8 mouse cellular contexts compared by ENCODE assay signal in genomic region chr7:83878676-83879448, GRCm38 (mm10). TPM values are rescaled to one million over a fixed set of nuclear protein-coding genes. Genes with fewer than 3 reads are reported as not detected.
DNase-seq lines count a peak whose midpoint lies in the region; ATAC-seq and TF ChIP-seq lines count a peak whose summit lies in the region.

No protein-coding gene starts in this region.

- TF ChIP-seq POLR2A in brain, embryonic 14.5 days (IDR thresholded peaks at IDR 0.05; ENCODE audit: borderline replicate concordance, extremely low read depth, insufficient read depth, insufficient read length, poor library complexity, severe bottlenecking): no peak

- H3K4me3 ChIP-seq in liver, embryonic 13.5 days (replicated peaks): 0 out of 2 replicates have a peak overlapping the region, but pooled peaks have one; percentile 2
- H3K4me3 ChIP-seq in hindbrain, embryonic 15.5 days: no peak overlapping the region
- H3K4me3 ChIP-seq in midbrain, embryonic 14.5 days (replicated peaks; ENCODE audit: low read depth, low read length): no peak overlapping the region

- H3K9me3 ChIP-seq in liver, embryonic 13.5 days (replicated peaks): no peaks in the 10 kb centered on the region
- no peaks in the 10 kb centered on the region for H3K9me3 ChIP-seq in hindbrain, embryonic 15.5 days
- H3K9me3 ChIP-seq in midbrain, embryonic 14.5 days (ENCODE audit: control insufficient read depth, low read length): no peaks in the 10 kb centered on the region

- no peak for ATAC-seq in liver, embryonic 13.5 days (ENCODE audit: low read depth)
- no peak for ATAC-seq in hindbrain, embryonic 15.5 days (ENCODE audit: low FRiP score, low read depth)
- no peak for ATAC-seq in midbrain, embryonic 14.5 days (ENCODE audit: low FRiP score, low TSS enrichment)

- peak overlapping the region; percentile 26 for H3K9ac ChIP-seq in liver, embryonic 13.5 days
- no peak overlapping the region for H3K9ac ChIP-seq in hindbrain, embryonic 15.5 days
- peak overlapping the region; percentile 10; the same call in 1 of the 2 replicates for H3K9ac ChIP-seq in midbrain, embryonic 14.5 days (replicated peaks; ENCODE audit: low read length)

- peak overlapping the region; percentile 4; the same call in 1 of the 2 replicates for H3K4me2 ChIP-seq in liver, embryonic 13.5 days
- peak overlapping the region; percentile 29 for H3K4me2 ChIP-seq in hindbrain, embryonic 15.5 days
- H3K4me2 ChIP-seq in midbrain, embryonic 14.5 days (ENCODE audit: low read length): peak overlapping the region; percentile 23

- peaks cover 59% of the 10 kb centered on the region for H3K36me3 ChIP-seq in liver, embryonic 13.5 days
- 0 out of 2 replicates have a peak, but pooled peaks cover 9% of the 10 kb centered on the region for H3K36me3 ChIP-seq in hindbrain, embryonic 15.5 days
- peaks cover 8% of the 10 kb centered on the region; the same call in 1 of the 2 replicates for H3K36me3 ChIP-seq in midbrain, embryonic 14.5 days (ENCODE audit: control insufficient read depth, insufficient read depth, low read length)

- H3K27ac ChIP-seq in liver, embryonic 13.5 days: 0 out of 2 replicates have a peak overlapping the region, but pooled peaks have one; percentile 8
- peak overlapping the region; percentile 54; the same call in 1 of the 2 replicates for H3K27ac ChIP-seq in hindbrain, embryonic 15.5 days (replicated peaks)
- H3K27ac ChIP-seq in midbrain, embryonic 14.5 days (replicated peaks; ENCODE audit: low read depth, low read length): no peak overlapping the region

- DNase-seq in liver, embryonic 13.5 days: no peak
- no peak for DNase-seq in liver
- peak; percentile 77 for DNase-seq in brain, embryonic 14.5 days (ENCODE audit: low read depth)
- DNase-seq in midbrain, embryonic 14.5 days: peak; percentile 64
- no peak for DNase-seq in ovary, postnatal 10 days (ENCODE audit: low spot score)
- DNase-seq in thymus, postnatal 0 days (ENCODE audit: low spot score): no peak
- DNase-seq in gastrocnemius, postnatal 4 days (ENCODE audit: low spot score in 2 of 2): no peak

- TF ChIP-seq CTCF in brain, embryonic 14.5 days (IDR thresholded peaks at IDR 0.05; ENCODE audit: borderline replicate concordance, extremely low read depth, insufficient read depth, insufficient read length): no peak

- H3K4me1 ChIP-seq in liver, embryonic 13.5 days (replicated peaks): peaks cover 66% of the 10 kb centered on the region
- H3K4me1 ChIP-seq in hindbrain, embryonic 15.5 days (replicated peaks): peaks cover 54% of the 10 kb centered on the region
- peaks cover 48% of the 10 kb centered on the region for H3K4me1 ChIP-seq in midbrain, embryonic 14.5 days (ENCODE audit: control insufficient read depth, insufficient read depth, low read length)

- 55% methylated on average over 5 of the region's 5 CpGs for WGBS in liver, embryonic 13.5 days (ENCODE audit: insufficient replicate concordance)
- WGBS in hindbrain, embryonic 15.5 days: 3% methylated on average over 5 of the region's 5 CpGs
- 5% methylated on average over 5 of the region's 5 CpGs for WGBS in midbrain, embryonic 14.5 days

- H3K27me3 ChIP-seq in liver, embryonic 13.5 days: no peaks in the 10 kb centered on the region
- H3K27me3 ChIP-seq in hindbrain, embryonic 15.5 days: no peaks in the 10 kb centered on the region
- H3K27me3 ChIP-seq in midbrain, embryonic 14.5 days (ENCODE audit: control insufficient read depth, insufficient read depth, low read length): no peaks in the 10 kb centered on the region

RNA-seq across cellular contexts. Expression of gene Tlnrd1, which starts 5.2 kb away (rescaled TPM):
- 8.9 and 10.0 TPM in 2 replicates for polyA plus RNA-seq in liver, embryonic 13.5 days (2015; fragmentation: Nextera tagmentation; extraction: Ambion mirVana)
- polyA plus RNA-seq in brain, embryonic 14.5 days (2012; rRNA removed): 23.7 and 28.0 TPM in 2 replicates
- polyA plus RNA-seq in hindbrain, embryonic 15.5 days (2015; fragmentation: Nextera tagmentation; extraction: Ambion mirVana): 11.1 and 11.5 TPM in 2 replicates
- 9.2 and 11.1 TPM in 2 replicates for polyA plus RNA-seq in midbrain, embryonic 14.5 days (2014; fragmentation: Nextera tagmentation; extraction: Ambion mirVana)
- 4.5 and 5.6 TPM in 2 replicates for polyA plus RNA-seq in thymus, postnatal 0 days (2015; fragmentation: Nextera tagmentation; extraction: Ambion mirVana)
- total RNA-seq in gastrocnemius, postnatal 4 days (2021): 10 to 100 TPM; 16.3 to 17.4 TPM

RNA-seq across cellular contexts. Expression of gene Mesd, which starts 5.4 kb away (rescaled TPM):
- 59.6 and 68.8 TPM in 2 replicates for polyA plus RNA-seq in liver, embryonic 13.5 days (2015; fragmentation: Nextera tagmentation; extraction: Ambion mirVana)
- 19.9 and 26.3 TPM in 2 replicates for polyA plus RNA-seq in brain, embryonic 14.5 days (2012; rRNA removed)
- 67.1 and 79.1 TPM in 2 replicates for polyA plus RNA-seq in hindbrain, embryonic 15.5 days (2015; fragmentation: Nextera tagmentation; extraction: Ambion mirVana)
- polyA plus RNA-seq in midbrain, embryonic 14.5 days (2014; fragmentation: Nextera tagmentation; extraction: Ambion mirVana): 41.0 and 50.6 TPM in 2 replicates
- 67.5 and 72.9 TPM in 2 replicates for polyA plus RNA-seq in thymus, postnatal 0 days (2015; fragmentation: Nextera tagmentation; extraction: Ambion mirVana)
- 10 to 100 TPM; 58.3 to 60.0 TPM for total RNA-seq in gastrocnemius, postnatal 4 days (2021)

Comparison
In these comparisons a context has a peak if more than half of its experiments do, and no peak if none do; other contexts are left out.
1. DNase-seq: peak in brain, embryonic 14.5 days (single experiment) and midbrain, embryonic 14.5 days (single experiment); none in liver, embryonic 13.5 days (single experiment), liver (single experiment), ovary, postnatal 10 days (single experiment), thymus, postnatal 0 days (single experiment) and gastrocnemius, postnatal 4 days (0 of 2).
2. Peak in every context shown above with its lines, with median percentiles within 50 percentile points of each other: H3K4me2 ChIP-seq.